Mouse (Mus musculus): Measurements from ENCODE around the gene Chchd6. TPM values are rescaled to one million over a fixed set of nuclear protein-coding genes. Genes with fewer than 3 reads are reported as not detected.
A peak's percentile ranks its signal among the peaks of the same experiment; 100 is the strongest.

Gene Chchd6
- polyA plus RNA-seq, 1 experiment = 28.8 TPM

- Histone ChIP-seq H3K79me2 (ENCODE audit: control insufficient read depth, insufficient read depth) (no peaks in the 10 kb centered on the region), H3K4me2 (ENCODE audit: low read depth) (no peak overlapping the region), H3K27me3 (ENCODE audit: control insufficient read depth, insufficient read depth, insufficient read length) (no peaks in the 10 kb centered on the region), H3ac (ENCODE audit: control insufficient read depth, insufficient read length) (no peak overlapping the region), H3K4me3 (no peak overlapping the region), H3K36me3 (ENCODE audit: control insufficient read depth, insufficient read depth) (no peaks in the 10 kb centered on the region)
- TF ChIP-seq POLR2A (IDR thresholded peaks at IDR 0.05; ENCODE audit: insufficient read length, low read depth) (no peak), E2F4 (IDR thresholded peaks at IDR 0.05; ENCODE audit: insufficient read depth) (no peak), TCF3 (IDR thresholded peaks at IDR 0.05; ENCODE audit: insufficient read length, low read depth) (no peak), SRF (IDR thresholded peaks at IDR 0.05; ENCODE audit: control insufficient read depth, insufficient read length, low read depth) (no peak), MYOG (IDR thresholded peaks at IDR 0.05; ENCODE audit: control insufficient read depth in 1 of 3, insufficient read depth in 1 of 3, insufficient read length in 2 of 3, low read depth in 2 of 3) (no peak), REST (IDR thresholded peaks at IDR 0.05; ENCODE audit: insufficient read depth, insufficient read length) (no peak), USF1 (IDR thresholded peaks at IDR 0.05; ENCODE audit: low read depth) (no peak), TCF12 (IDR thresholded peaks at IDR 0.05; ENCODE audit: insufficient read depth, poor library complexity, severe bottlenecking) (no peak), MAX (IDR thresholded peaks at IDR 0.05; ENCODE audit: low read depth) (no peak), MYOD1 (IDR thresholded peaks at IDR 0.05; ENCODE audit: control insufficient read depth in 1 of 3, insufficient read length in 2 of 3, low read depth in 2 of 3) (no peak), POLR2AphosphoS2 (IDR thresholded peaks at IDR 0.05; ENCODE audit: insufficient read length, low read depth) (no peak)
These were observed 201.6 kb downstream of the Chchd6 start for GRCm38 (mm10) chr6:89393820-89394219.

GRCm38 (mm10) chr6:89392213-89392612, 203.2 kb downstream of the Chchd6 start:
- H3ac ChIP-seq (ENCODE audit: control insufficient read depth, insufficient read length) = no peak overlapping the region
- no peaks in the 10 kb centered on the region for H3K27me3 ChIP-seq (ENCODE audit: control insufficient read depth, insufficient read depth, insufficient read length)
- TF ChIP-seq SRF (IDR thresholded peaks at IDR 0.05; ENCODE audit: control insufficient read depth, insufficient read length, low read depth) (no peak), TCF12 (IDR thresholded peaks at IDR 0.05; ENCODE audit: insufficient read depth, poor library complexity, severe bottlenecking) (no peak), E2F4 (IDR thresholded peaks at IDR 0.05; ENCODE audit: insufficient read depth) (no peak), USF1 (IDR thresholded peaks at IDR 0.05; ENCODE audit: low read depth) (no peak), POLR2A (IDR thresholded peaks at IDR 0.05; ENCODE audit: insufficient read length, low read depth) (no peak), REST (IDR thresholded peaks at IDR 0.05; ENCODE audit: insufficient read depth, insufficient read length) (no peak), POLR2AphosphoS2 (IDR thresholded peaks at IDR 0.05; ENCODE audit: insufficient read length, low read depth) (no peak), MAX (IDR thresholded peaks at IDR 0.05; ENCODE audit: low read depth) (no peak), TCF3 (IDR thresholded peaks at IDR 0.05; ENCODE audit: insufficient read length, low read depth) (no peak), MYOD1 (IDR thresholded peaks at IDR 0.05; ENCODE audit: control insufficient read depth in 1 of 3, insufficient read length in 2 of 3, low read depth in 2 of 3) (no peak), MYOG (IDR thresholded peaks at IDR 0.05; ENCODE audit: control insufficient read depth in 1 of 3, insufficient read depth in 1 of 3, insufficient read length in 2 of 3, low read depth in 2 of 3) (no peak)
- H3K4me2 ChIP-seq (ENCODE audit: low read depth) = no peak overlapping the region
- H3K36me3 ChIP-seq (ENCODE audit: control insufficient read depth, insufficient read depth) = no peaks in the 10 kb centered on the region
- no peaks in the 10 kb centered on the region for H3K79me2 ChIP-seq (ENCODE audit: control insufficient read depth, insufficient read depth)
- no peak overlapping the region for H3K4me3 ChIP-seq

GRCm38 (mm10) chr6:89389771-89390170, 205.7 kb downstream of the Chchd6 start:
- H3ac ChIP-seq (ENCODE audit: control insufficient read depth, insufficient read length) = no peak overlapping the region
- no peaks in the 10 kb centered on the region for H3K27me3 ChIP-seq (ENCODE audit: control insufficient read depth, insufficient read depth, insufficient read length)
- H3K4me3 ChIP-seq = no peak overlapping the region
- TF ChIP-seq MYOG (IDR thresholded peaks at IDR 0.05; ENCODE audit: control insufficient read depth in 1 of 3, insufficient read depth in 1 of 3, insufficient read length in 2 of 3, low read depth in 2 of 3) (peak in 1 of 3 experiments; percentile 12), MAX (IDR thresholded peaks at IDR 0.05; ENCODE audit: low read depth) (no peak)
- no peaks in the 10 kb centered on the region for H3K79me2 ChIP-seq (ENCODE audit: control insufficient read depth, insufficient read depth)
- H3K36me3 ChIP-seq (ENCODE audit: control insufficient read depth, insufficient read depth) = no peaks in the 10 kb centered on the region
- H3K4me2 ChIP-seq (ENCODE audit: low read depth) = no peak overlapping the region

DNA sequence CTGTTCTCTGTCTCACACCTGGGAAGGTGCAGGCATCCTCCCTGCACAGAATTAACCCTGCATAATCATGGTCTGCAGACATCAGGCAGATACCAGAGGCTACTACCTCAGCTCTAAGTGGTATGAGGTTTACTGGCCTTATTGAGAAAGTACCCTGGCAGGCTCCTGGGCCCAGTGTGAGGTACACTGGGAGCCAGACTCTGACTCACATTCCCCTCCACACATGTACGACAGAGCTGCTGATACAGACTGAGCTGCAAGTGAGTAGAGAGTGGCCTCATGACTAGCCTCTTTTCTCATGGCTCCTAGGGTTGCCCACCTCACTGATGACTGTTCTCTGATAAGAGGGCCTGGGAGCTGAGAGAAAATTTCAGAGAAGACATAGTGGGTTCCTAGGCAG, 208.5 kb downstream of the Chchd6 start:
- no peak overlapping the region for H3K4me2 ChIP-seq (ENCODE audit: low read depth)

DNA sequence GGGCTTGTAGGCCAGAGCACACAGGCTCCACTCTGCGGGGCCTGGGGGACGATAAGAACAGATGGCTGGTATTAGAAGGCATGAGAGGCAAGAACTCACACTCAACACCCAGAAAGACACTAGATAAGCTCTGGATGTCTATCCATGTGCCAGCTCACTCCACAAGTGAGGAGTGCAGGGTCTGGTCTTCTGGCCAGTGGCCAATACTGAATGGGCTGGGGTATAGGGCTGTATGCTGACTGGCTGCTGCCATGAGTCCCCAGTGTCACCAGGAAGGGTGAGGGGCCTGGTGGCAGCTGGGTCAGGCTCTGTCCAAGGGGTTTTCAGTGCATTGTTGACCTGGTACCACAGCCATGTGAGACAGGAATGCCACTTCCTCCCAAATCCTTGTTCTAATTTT, 210.8 kb downstream of the Chchd6 start:
- Histone ChIP-seq H3K4me2 (ENCODE audit: low read depth) (no peak overlapping the region), H3K79me2 (ENCODE audit: control insufficient read depth, insufficient read depth) (no peaks in the 10 kb centered on the region), H3K36me3 (ENCODE audit: control insufficient read depth, insufficient read depth) (no peaks in the 10 kb centered on the region), H3K4me3 (no peak overlapping the region), H3K27me3 (ENCODE audit: control insufficient read depth, insufficient read depth, insufficient read length) (no peaks in the 10 kb centered on the region), H3ac (ENCODE audit: control insufficient read depth, insufficient read length) (no peak overlapping the region)
- no peak for TF ChIP-seq MYOG (IDR thresholded peaks at IDR 0.05; ENCODE audit: control insufficient read depth in 1 of 3, insufficient read depth in 1 of 3, insufficient read length in 2 of 3, low read depth in 2 of 3)
- TF ChIP-seq POLR2AphosphoS2 (IDR thresholded peaks at IDR 0.05; ENCODE audit: insufficient read length, low read depth) = no peak
- TF ChIP-seq MYOD1 (IDR thresholded peaks at IDR 0.05; ENCODE audit: control insufficient read depth in 1 of 3, insufficient read length in 2 of 3, low read depth in 2 of 3) = no peak
- no peak for TF ChIP-seq MAX (IDR thresholded peaks at IDR 0.05; ENCODE audit: low read depth)
- no peak for TF ChIP-seq TCF3 (IDR thresholded peaks at IDR 0.05; ENCODE audit: insufficient read length, low read depth)
- TF ChIP-seq TCF12 (IDR thresholded peaks at IDR 0.05; ENCODE audit: insufficient read depth, poor library complexity, severe bottlenecking) = no peak
- no peak for TF ChIP-seq E2F4 (IDR thresholded peaks at IDR 0.05; ENCODE audit: insufficient read depth)
- no peak for TF ChIP-seq SRF (IDR thresholded peaks at IDR 0.05; ENCODE audit: control insufficient read depth, insufficient read length, low read depth)
- no peak for TF ChIP-seq REST (IDR thresholded peaks at IDR 0.05; ENCODE audit: insufficient read depth, insufficient read length)
- no peak for TF ChIP-seq USF1 (IDR thresholded peaks at IDR 0.05; ENCODE audit: low read depth)
- TF ChIP-seq CEBPB (IDR thresholded peaks at IDR 0.05; ENCODE audit: insufficient read depth, poor library complexity, severe bottlenecking) = no peak
- no peak for TF ChIP-seq POLR2A (IDR thresholded peaks at IDR 0.05; ENCODE audit: insufficient read length, low read depth)

More for the DNA sequence above, 208.5 kb downstream of the Chchd6 start:
- H3K79me2 ChIP-seq (ENCODE audit: control insufficient read depth, insufficient read depth) = no peaks in the 10 kb centered on the region
- H3K4me3 ChIP-seq = no peak overlapping the region
- no peak overlapping the region for H3ac ChIP-seq (ENCODE audit: control insufficient read depth, insufficient read length)
- TF ChIP-seq CEBPB (IDR thresholded peaks at IDR 0.05; ENCODE audit: insufficient read depth, poor library complexity, severe bottlenecking) (no peak), TCF12 (IDR thresholded peaks at IDR 0.05; ENCODE audit: insufficient read depth, poor library complexity, severe bottlenecking) (no peak), REST (IDR thresholded peaks at IDR 0.05; ENCODE audit: insufficient read depth, insufficient read length) (no peak), TCF3 (IDR thresholded peaks at IDR 0.05; ENCODE audit: insufficient read length, low read depth) (no peak), MYOG (IDR thresholded peaks at IDR 0.05; ENCODE audit: control insufficient read depth in 1 of 3, insufficient read depth in 1 of 3, insufficient read length in 2 of 3, low read depth in 2 of 3) (no peak), E2F4 (IDR thresholded peaks at IDR 0.05; ENCODE audit: insufficient read depth) (no peak)
- H3K27me3 ChIP-seq (ENCODE audit: control insufficient read depth, insufficient read depth, insufficient read length) = no peaks in the 10 kb centered on the region
- no peaks in the 10 kb centered on the region for H3K36me3 ChIP-seq (ENCODE audit: control insufficient read depth, insufficient read depth)
